In the genomic region with DNA sequence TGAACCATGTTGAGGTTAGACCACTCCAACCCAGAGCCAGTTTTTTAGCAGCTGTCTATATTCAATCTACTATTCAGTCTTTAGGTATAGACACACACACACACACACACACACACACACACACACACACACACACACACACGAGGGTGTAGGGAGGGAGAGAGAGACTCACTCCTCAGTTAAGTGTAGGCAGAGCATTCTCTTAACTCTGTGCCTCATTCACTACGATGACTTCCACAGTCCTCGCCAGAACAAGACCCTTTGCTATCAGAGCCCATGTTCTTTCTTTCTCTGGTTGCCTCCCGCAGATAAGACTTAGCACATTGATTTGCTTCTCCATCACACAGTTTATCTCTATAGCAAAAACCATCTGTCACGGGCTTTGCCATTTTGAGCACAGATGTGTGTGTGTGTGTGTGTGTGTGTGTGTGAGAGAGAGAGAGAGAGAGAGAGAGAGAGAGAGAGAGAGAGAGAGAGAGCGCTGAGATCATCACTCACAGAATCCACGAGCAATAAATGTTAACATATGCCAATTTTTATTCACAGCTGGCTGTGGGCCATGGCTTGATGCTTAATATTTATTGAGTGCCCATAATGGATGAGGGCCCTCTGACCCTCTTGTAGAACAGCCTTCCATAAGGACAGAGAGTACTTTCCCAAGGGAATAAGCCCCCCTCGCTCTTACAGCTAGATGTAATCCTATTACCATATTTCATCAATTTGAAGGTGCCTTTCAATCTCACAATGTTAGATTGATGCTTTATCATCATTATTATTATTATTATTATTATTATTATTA, we compare ENCODE assay signal across 29 mouse cellular contexts. TPM values are rescaled to one million over a fixed set of nuclear protein-coding genes. Genes with fewer than 3 reads are reported as not detected.
DNase-seq lines count a peak whose midpoint lies in the region; ATAC-seq and TF ChIP-seq lines count a peak whose summit lies in the region.
"Had no signal": no experiment of that assay in that cellular context is flagged by ENCODE, and none has a peak within 500 bp of the region (broad histone marks: within the 10 kb centered on the region; RNA-seq: fewer than 3 reads in every experiment).

No protein-coding gene starts in this region.

- no peak overlapping the region for H3K9ac ChIP-seq in heart, adult 2 months (ENCODE audit: low read depth, low read length)
- no peak overlapping the region for H3K9ac ChIP-seq in lung, embryonic 16.5 days (ENCODE audit: low read length)
- H3K9ac ChIP-seq: embryonic facial prominence, embryonic 12.5 days; heart, embryonic 12.5 days; intestine, embryonic 15.5 days; liver, embryonic 12.5 days; liver, postnatal 0 days; midbrain, embryonic 15.5 days; neural tube, embryonic 12.5 days had no signal

- no peak for TF ChIP-seq POLR2A in heart, adult 2 months (IDR thresholded peaks at IDR 0.05; ENCODE audit: insufficient read depth, low read depth, low read length)
- no peak for TF ChIP-seq POLR2A in brain, embryonic 14.5 days (IDR thresholded peaks at IDR 0.05; ENCODE audit: borderline replicate concordance, extremely low read depth, insufficient read depth, insufficient read length, poor library complexity, severe bottlenecking)

- no peaks in the 10 kb centered on the region for H3K27me3 ChIP-seq in heart, adult 2 months (ENCODE audit: control insufficient read depth, insufficient read depth, low read length)
- no peaks in the 10 kb centered on the region for H3K27me3 ChIP-seq in lung, embryonic 16.5 days (ENCODE audit: control insufficient read depth, insufficient read depth, low read depth, low read length)
- H3K27me3 ChIP-seq: embryonic facial prominence, embryonic 12.5 days; heart, embryonic 12.5 days; intestine, embryonic 15.5 days; liver, embryonic 12.5 days; midbrain, embryonic 15.5 days; neural tube, embryonic 12.5 days had no signal

- no peaks in the 10 kb centered on the region for H3K79me2 ChIP-seq in heart, adult 2 months (replicated peaks; ENCODE audit: control insufficient read depth, insufficient read depth, low read length)

- no peak overlapping the region for H3K4me2 ChIP-seq in lung, embryonic 16.5 days (ENCODE audit: low read depth, low read length)
- H3K4me2 ChIP-seq: embryonic facial prominence, embryonic 12.5 days; heart, embryonic 12.5 days; intestine, embryonic 15.5 days; liver, embryonic 12.5 days; midbrain, embryonic 15.5 days; neural tube, embryonic 12.5 days had no signal

- no peaks in the 10 kb centered on the region for H3K4me1 ChIP-seq in heart, adult 2 months (ENCODE audit: control insufficient read depth, insufficient read depth, low read length)
- H3K4me1 ChIP-seq in lung, embryonic 16.5 days (replicated peaks; ENCODE audit: control insufficient read depth, insufficient read depth, low read length): no peaks in the 10 kb centered on the region
- H3K4me1 ChIP-seq: embryonic facial prominence, embryonic 12.5 days; heart, embryonic 12.5 days; intestine, embryonic 15.5 days; liver, embryonic 12.5 days; midbrain, embryonic 15.5 days; neural tube, embryonic 12.5 days had no signal

- WGBS in heart, adult 2 months: 60% methylated on average over 8 of the region's 8 CpGs
- 35% methylated on average over 8 of the region's 8 CpGs for WGBS in lung, embryonic 16.5 days

- H3K4me3 ChIP-seq in heart, adult 2 months: no peak overlapping the region
- no peak overlapping the region for H3K4me3 ChIP-seq in lung, embryonic 16.5 days (ENCODE audit: low read length)
- H3K4me3 ChIP-seq: embryonic facial prominence, embryonic 12.5 days; heart, embryonic 12.5 days; intestine, embryonic 15.5 days; liver, embryonic 12.5 days; midbrain, embryonic 15.5 days; myocyte; neural tube, embryonic 12.5 days had no signal

- TF ChIP-seq EP300 in heart, adult 2 months (IDR thresholded peaks at IDR 0.05; ENCODE audit: insufficient read depth, low read depth, low read length): no peak

- 0 out of 2 replicates have a peak, but pooled peaks have one; percentile 12 for ATAC-seq in lung, embryonic 16.5 days (ENCODE audit: low read depth)
- ATAC-seq in megakaryocyte progenitor cell, adult 5-6 weeks (replicated peaks; ENCODE audit: poor library complexity): peak; percentile 26; the same call in 1 of the 2 replicates
- ATAC-seq: hindbrain, postnatal 0 days; intestine, embryonic 15.5 days; liver, embryonic 12.5 days; liver, postnatal 0 days; midbrain, embryonic 15.5 days had no signal

- intact Hi-C loops in heart, adult 2 months (cut with DNase I): no loop called here

- no peaks in the 10 kb centered on the region for H3K9me3 ChIP-seq in lung, embryonic 16.5 days (ENCODE audit: control insufficient read depth, low read length)
- H3K9me3 ChIP-seq: embryonic facial prominence, embryonic 12.5 days; heart, embryonic 12.5 days; intestine, embryonic 15.5 days; liver, embryonic 12.5 days; midbrain, embryonic 15.5 days; neural tube, embryonic 12.5 days had no signal

- H3K27ac ChIP-seq in heart, adult 2 months: no peak overlapping the region
- H3K27ac ChIP-seq in lung, embryonic 16.5 days (ENCODE audit: low read length): no peak overlapping the region
- H3K27ac ChIP-seq: embryonic facial prominence, embryonic 12.5 days; hindbrain, postnatal 0 days; intestine, embryonic 15.5 days; kidney, postnatal 0 days; liver, embryonic 12.5 days; midbrain, embryonic 15.5 days; neural tube, embryonic 12.5 days had no signal

- no peak for TF ChIP-seq CTCF in heart, adult 2 months (IDR thresholded peaks at IDR 0.05)
- TF ChIP-seq CTCF in brain, embryonic 14.5 days (IDR thresholded peaks at IDR 0.05; ENCODE audit: borderline replicate concordance, extremely low read depth, insufficient read depth, insufficient read length): no peak

- H3K36me3 ChIP-seq in heart, adult 2 months (ENCODE audit: control insufficient read depth, insufficient read depth, low read length): no peaks in the 10 kb centered on the region
- H3K36me3 ChIP-seq in lung, embryonic 16.5 days (ENCODE audit: control insufficient read depth, insufficient read depth, low read length): no peaks in the 10 kb centered on the region
- H3K36me3 ChIP-seq: embryonic facial prominence, embryonic 12.5 days; heart, embryonic 12.5 days; intestine, embryonic 15.5 days; liver, embryonic 12.5 days; midbrain, embryonic 15.5 days; neural tube, embryonic 12.5 days had no signal

- peak; percentile 3 for DNase-seq in heart, adult 11 months
- DNase-seq in heart, adult 2 months: no peak
- no peak for DNase-seq in lung, postnatal 36 days
- DNase-seq in brain, embryonic 14.5 days (ENCODE audit: low read depth): peak; percentile 59
- DNase-seq in left cerebral cortex, adult 11 months (ENCODE audit: low spot score): no peak
- DNase-seq: adrenal gland, postnatal 25 days; B cell, adult 2 months; cerebellum, adult 18-20 months; cerebellum, postnatal 10 days; gastrocnemius, postnatal 10 days; heart, postnatal 4 days; kidney, adult 2 months; kidney, postnatal 4 days; left cerebral cortex, postnatal 4 days; liver, postnatal 0 days; lung, postnatal 14 days; thymus, postnatal 25 days had no signal

RNA-seq across cellular contexts. Expression of a gene that starts 59.7 kb away (rescaled TPM):
- total RNA-seq in heart, adult 2 months (2021): 1 to 10 TPM; 3.5 to 6.1 TPM
- 0.70 and 1.5 TPM in 2 replicates for polyA plus RNA-seq in heart, adult 2 months (2012; rRNA removed)
- 0.20 and 0.21 TPM in 2 replicates for polyA plus RNA-seq in lung, embryonic 16.5 days (2015; fragmentation: Nextera tagmentation; extraction: Ambion mirVana)
- 0.15 and 0.36 TPM in 2 replicates for polyA plus RNA-seq in brain, embryonic 14.5 days (2012; rRNA removed)
- total RNA-seq in megakaryocyte progenitor cell, adult 5-6 weeks (2015): not detected in 2 replicates
- total RNA-seq in megakaryocyte progenitor cell, adult 5-6 weeks (2017): not detected in 2 replicates
- total RNA-seq: gastrocnemius, postnatal 10 days; megakaryocyte, adult 5-6 weeks had no signal
- polyA plus RNA-seq: liver, embryonic 12.5 days; liver, postnatal 0 days; neural tube, embryonic 12.5 days had no signal

Comparison
In these comparisons a context has a peak if more than half of its experiments do, and no peak if none do; other contexts are left out.
1. DNase-seq: peak in heart, adult 11 months (single experiment) and brain, embryonic 14.5 days (single experiment); none in heart, adult 2 months (0 of 2), lung, postnatal 36 days (single experiment) and left cerebral cortex, adult 11 months (single experiment).